Comparison of ENCODE assay signal across 17 mouse cellular contexts in the genomic region with DNA sequence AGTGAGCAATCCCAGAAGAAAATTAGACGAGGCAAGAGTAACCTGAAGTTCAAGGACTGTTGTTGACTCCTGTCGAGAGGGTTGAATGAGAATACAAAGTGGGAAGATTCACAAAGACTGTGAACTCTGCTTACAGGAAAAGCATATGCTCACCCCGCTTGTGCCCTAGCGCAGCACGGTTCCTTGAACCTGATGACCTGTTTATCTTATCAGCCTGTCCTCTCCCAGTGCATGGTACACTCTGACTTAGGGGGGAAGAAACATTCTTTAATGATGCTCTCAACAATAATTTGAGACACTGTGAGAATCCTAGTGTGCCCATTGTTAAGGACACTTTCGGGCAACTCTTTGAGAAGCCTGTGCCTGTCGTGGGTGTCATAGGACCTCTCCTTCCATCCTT.
"Had no signal": no experiment of that assay in that cellular context is flagged by ENCODE, and none has a peak within 500 bp of the region (broad histone marks: within the 10 kb centered on the region; RNA-seq: fewer than 3 reads in every experiment).

No protein-coding gene starts in this region.

- H3K36me3 ChIP-seq: kidney, embryonic 15.5 days; limb, embryonic 12.5 days; limb, embryonic 15.5 days had no signal

- H3K27ac ChIP-seq: kidney, embryonic 15.5 days; left cerebral cortex, adult 2 months; limb, embryonic 12.5 days; limb, embryonic 15.5 days; stomach, postnatal 0 days had no signal

- H3K4me2 ChIP-seq: kidney, embryonic 15.5 days; limb, embryonic 12.5 days; limb, embryonic 15.5 days; midbrain, embryonic 11.5 days had no signal

- H3K4me3 ChIP-seq: kidney, embryonic 15.5 days; left cerebral cortex, adult 2 months; limb, embryonic 12.5 days; limb, embryonic 15.5 days had no signal

- DNase-seq: kidney, adult 2 months; kidney, postnatal 10 days; kidney, postnatal 36 days; layer of hippocampus, postnatal 36 days; lung, adult 2 months; lung, postnatal 14 days; lung, postnatal 4 days; midbrain, embryonic 14.5 days; thymus, adult 18-20 months; thymus, postnatal 36 days had no signal

- H3K9me3 ChIP-seq: kidney, embryonic 15.5 days; limb, embryonic 12.5 days; limb, embryonic 15.5 days had no signal

- H3K4me1 ChIP-seq: kidney, embryonic 15.5 days; limb, embryonic 12.5 days; limb, embryonic 15.5 days had no signal

- ATAC-seq: intestine, postnatal 0 days had no signal

- H3K27me3 ChIP-seq: kidney, embryonic 15.5 days; limb, embryonic 12.5 days; limb, embryonic 15.5 days had no signal

- H3K9ac ChIP-seq: kidney, embryonic 15.5 days; limb, embryonic 12.5 days; limb, embryonic 15.5 days had no signal
